Mouse (Mus musculus) intestine, postnatal 0 days (tissue): ENCODE data around the gene Olfr1034. TPM values are rescaled to one million over a fixed set of nuclear protein-coding genes. Genes with fewer than 3 reads are reported as not detected.
A peak's percentile ranks its signal among the peaks of the same experiment; 100 is the strongest.
"Not testable (repeated sequence)": the region's sequence is repeated elsewhere in the genome, so short reads cannot be mapped to it uniquely, and the experiment has no call there.

Experiments
- ATAC-seq: fragments of 200-750 bp; cut with Nextera tagmentation; 2 replicates; pipeline ENCODE4 v1.8.0; 2017; ENCODE audit warnings: mild to moderate bottlenecking, moderate TSS enrichment, moderate library complexity
- H3K27ac ChIP-seq: fragments of 300-500 bp; sonication (generic); 2 replicates; pipeline ENCODE4 v1.5.1; 2014; ENCODE audit warnings: mild to moderate bottlenecking, low read depth, low read length, moderate library complexity
- H3K27me3 ChIP-seq: fragments of 300-500 bp; sonication (generic); replicated peaks from 2 replicates; pipeline ENCODE4 v1.6.1; 2014; ENCODE audit warnings: low read length, mixed read lengths; ENCODE audit not compliant: control insufficient read depth, insufficient read depth
- H3K36me3 ChIP-seq: fragments of 300-500 bp; sonication (generic); 2 replicates; pipeline ENCODE4 v1.6.1; 2014; ENCODE audit warnings: mild to moderate bottlenecking, moderate library complexity; ENCODE audit not compliant: control insufficient read depth, insufficient read depth
- H3K4me1 ChIP-seq: fragments of 300-500 bp; sonication (generic); replicated peaks from 2 replicates; pipeline ENCODE4 v1.6.1; 2014; ENCODE audit warnings: antibody characterized with exemption, low read length, mixed read lengths; ENCODE audit not compliant: control insufficient read depth, insufficient read depth
- H3K4me2 ChIP-seq: fragments of 300-500 bp; sonication (generic); replicated peaks from 2 replicates; pipeline ENCODE4 v1.6.1; 2014; ENCODE audit warnings: low read depth, mild to moderate bottlenecking, moderate library complexity
- H3K4me3 ChIP-seq: fragments of 300-500 bp; sonication (generic); 2 replicates; pipeline ENCODE4 v1.5.1; 2014; ENCODE audit warnings: low read depth, low read length
- H3K9ac ChIP-seq: fragments of 300-500 bp; sonication (generic); 2 replicates; pipeline ENCODE4 v1.6.1; 2014; ENCODE audit warnings: mild to moderate bottlenecking, low read depth, low read length
- H3K9me3 ChIP-seq: fragments of 300-500 bp; sonication (generic); 2 replicates; pipeline ENCODE4 v1.6.1; 2016; ENCODE audit warnings: mixed run types; ENCODE audit not compliant: control insufficient read depth
- CTCF ChIP-seq: sonication (generic); IDR thresholded peaks from 2 replicates; pipeline ENCODE4 v1.5.1; 2016; ENCODE audit warnings: low read depth, mild to moderate bottlenecking, control low read depth, antibody characterized with exemption, moderate library complexity
- WGBS: fragments of 180-500 bp; shearing (Covaris S2); extraction: QIAGEN DNeasy Blood & Tissue Kit; methylation state at CpG from one replicate; pipeline ENCODE4 v1.1.7; 2014; 5-methylcytosine and 5-hydroxymethylcytosine counted together
- polyA plus RNA-seq: library from polyadenylated mRNA; unstranded; fragments of >200 nt; fragmentation: Nextera tagmentation; extraction: Ambion mirVana; gene quantifications from 2 replicates; pipeline ENCODE4 v1.2.1, GENCODE M21; 2015

The Olfr1034 gene
- polyA plus RNA-seq, result 0.03 TPM in 1 of 2 replicates, not detected in the other

DNA sequence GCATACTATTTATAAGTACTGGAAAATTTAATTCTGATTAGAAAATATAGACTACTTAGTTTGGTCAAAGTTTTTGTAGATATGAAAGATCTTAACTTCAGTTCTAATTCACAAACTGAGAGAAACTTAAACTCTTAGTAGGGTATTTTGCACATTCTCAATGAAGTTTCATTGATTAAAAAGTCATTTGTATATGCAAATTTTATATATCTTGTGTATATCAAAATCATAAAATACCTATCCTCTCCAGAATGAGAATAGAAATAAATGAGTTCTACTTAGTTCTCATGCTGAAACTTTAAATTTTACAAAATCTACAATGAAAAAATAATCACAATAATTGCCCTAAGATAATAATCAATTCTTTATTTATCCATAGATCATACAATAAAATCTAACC is at the start of gene Olfr1034:
Gene Olfr1034 (plus strand): TSS at position 301 of the 400 bp plus-strand sequence.
- H3K4me2 ChIP-seq, result no peak within 1 kb of the TSS

DNA sequence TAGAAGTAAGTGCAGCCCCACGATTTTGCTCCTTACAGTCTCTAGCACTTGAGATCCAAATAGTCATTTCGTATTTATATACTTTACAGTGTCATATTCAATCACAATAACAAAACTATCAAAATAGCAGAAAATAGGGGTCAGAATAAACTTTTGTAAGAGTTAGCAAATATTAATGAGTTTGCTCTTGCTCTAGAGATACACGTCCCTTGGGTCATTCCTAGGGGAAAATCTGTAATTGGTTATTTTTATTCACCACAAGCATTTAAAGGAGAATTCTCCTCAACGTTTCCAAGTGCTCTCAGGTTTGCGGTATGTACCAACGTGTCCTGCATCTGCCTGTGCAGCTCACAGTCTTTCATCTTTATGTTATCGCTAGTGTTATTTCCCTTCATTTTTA is 40.4 kb upstream of the Olfr1034 start, which contains the start of gene Olfr1032:
Gene Olfr1032 (plus strand): TSS at position 301 of the 400 bp plus-strand sequence.
- no peaks in the 10 kb centered on the region for H3K36me3 ChIP-seq
- H3K9me3 ChIP-seq, result no peaks in the 10 kb centered on the region
- no peaks in the 10 kb centered on the region for H3K27me3 ChIP-seq
- TF ChIP-seq CTCF, result no peak
- no peak within 1 kb of the TSS for H3K4me3 ChIP-seq
- WGBS, result 81% methylated on average over 7 of the region's 7 CpGs
- ATAC-seq, result no peak
- no peak within 1 kb of the TSS for H3K27ac ChIP-seq
- H3K9ac ChIP-seq, result no peak within 1 kb of the TSS
- H3K4me2 ChIP-seq, result no peak within 1 kb of the TSS
- H3K4me1 ChIP-seq, result no peaks in the 10 kb centered on the region

More for the DNA sequence above, at the start of gene Olfr1034:
- TF ChIP-seq CTCF, result no peak
- Histone ChIP-seq H3K27me3 (no peaks in the 10 kb centered on the region), H3K4me1 (no peaks in the 10 kb centered on the region), H3K9ac (no peak within 1 kb of the TSS), H3K27ac (no peak within 1 kb of the TSS), H3K9me3 (no peaks in the 10 kb centered on the region), H3K36me3 (no peaks in the 10 kb centered on the region), H3K4me3 (no peak within 1 kb of the TSS)
- ATAC-seq, result no peak

DNA sequence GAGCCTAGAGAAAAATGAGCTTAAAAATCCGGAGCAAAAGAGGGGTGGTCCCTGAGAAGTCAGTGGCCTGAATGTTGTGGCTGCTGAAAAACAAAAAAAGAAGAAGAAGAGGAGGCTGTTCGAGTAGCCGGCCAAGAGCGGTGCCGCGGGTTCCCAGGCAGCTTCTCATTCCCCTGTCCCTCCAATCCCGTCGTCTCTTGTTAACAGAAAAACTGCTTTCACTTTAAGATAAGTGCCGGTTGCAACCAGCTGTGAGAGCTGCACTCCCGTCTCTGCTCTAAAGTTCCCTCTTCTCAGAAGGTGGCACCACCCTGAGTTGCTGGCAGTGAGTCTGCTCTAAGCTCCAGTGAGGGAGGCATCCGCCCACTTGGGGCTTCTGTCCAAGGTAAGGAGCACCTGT is 25.3 kb upstream of the Olfr1034 start, which contains the start of gene Olfr1033:
Gene Olfr1033 (plus strand): TSS at position 228 of the 400 bp plus-strand sequence.
- H3K9ac ChIP-seq, H3K9me3 ChIP-seq, H3K4me1 ChIP-seq, H3K36me3 ChIP-seq, H3K27ac ChIP-seq, ATAC-seq, H3K27me3 ChIP-seq: not testable (repeated sequence)
- Histone ChIP-seq H3K4me3 (peak within 1 kb of the TSS; percentile 31), H3K4me2 (peak within 1 kb of the TSS; percentile 55)
- WGBS, result under 1% methylated on average over 10 of the region's 11 CpGs

DNA sequence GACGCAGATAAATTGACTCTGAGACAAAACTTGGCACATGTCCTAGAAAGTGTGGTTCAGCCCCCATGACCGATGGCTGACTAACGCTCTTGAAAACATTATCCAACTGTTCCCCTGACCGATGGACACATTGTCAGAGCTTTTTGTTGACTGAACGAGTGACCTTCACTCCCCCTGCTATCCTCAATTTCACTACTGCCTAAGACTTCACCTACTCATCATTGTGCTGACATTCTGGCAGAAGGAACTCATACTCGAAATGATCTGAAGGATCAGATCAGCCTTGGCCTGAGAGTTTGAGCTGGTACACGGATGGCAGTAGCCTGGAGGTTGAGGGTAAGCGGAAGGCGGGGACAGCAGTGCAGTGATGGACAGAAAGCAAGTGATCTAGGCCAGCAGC is 24.1 kb upstream of the Olfr1034 start:
- not testable (repeated sequence) for H3K4me1 ChIP-seq, H3K27ac ChIP-seq, H3K27me3 ChIP-seq, ATAC-seq, H3K36me3 ChIP-seq, H3K9me3 ChIP-seq, H3K4me3 ChIP-seq, H3K4me2 ChIP-seq, H3K9ac ChIP-seq
- WGBS, result 48% methylated on average over 3 of the region's 9 CpGs

DNA sequence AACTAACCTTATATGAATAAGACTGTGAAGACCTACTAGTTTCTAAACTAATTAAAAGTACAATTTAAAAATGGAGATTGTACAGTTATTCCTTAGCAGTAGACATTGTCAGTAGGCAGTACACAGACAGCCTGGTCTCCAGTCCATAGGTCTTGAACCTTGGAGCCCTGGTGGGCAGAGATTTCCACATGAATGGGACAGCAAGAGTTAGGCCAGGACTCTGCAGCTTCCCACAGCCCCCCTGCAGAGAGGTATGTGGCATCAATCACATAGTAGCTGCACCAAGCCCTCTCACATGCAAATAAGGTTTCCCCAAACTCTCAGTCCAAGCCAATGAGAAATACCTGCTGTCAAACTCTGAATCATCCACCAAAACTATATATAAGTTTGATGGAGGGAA is 5.1 kb downstream of the Olfr1034 start:
- not testable (repeated sequence) for ATAC-seq, H3K27me3 ChIP-seq, H3K36me3 ChIP-seq, H3K4me3 ChIP-seq, H3K4me2 ChIP-seq, H3K9ac ChIP-seq, H3K4me1 ChIP-seq, H3K27ac ChIP-seq, H3K9me3 ChIP-seq

DNA sequence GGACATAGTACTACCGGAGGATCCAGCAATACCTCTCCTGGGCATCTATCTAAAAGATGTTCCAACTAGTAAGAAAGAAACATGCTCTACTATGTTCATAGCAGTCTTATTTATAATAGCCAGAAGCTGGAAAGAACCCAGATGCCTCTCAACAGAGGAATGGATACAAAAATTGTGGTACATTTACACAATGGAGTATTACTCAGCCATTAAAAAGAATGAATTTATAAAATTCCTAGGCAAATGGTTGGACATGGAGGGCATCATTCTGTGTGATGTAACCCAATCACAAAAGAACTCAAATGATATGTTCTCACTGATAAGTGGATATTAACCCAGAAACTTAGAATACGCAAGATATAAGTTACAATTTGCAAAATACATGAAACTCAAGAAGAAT is 18.1 kb downstream of the Olfr1034 start:
- not testable (repeated sequence) for H3K27me3 ChIP-seq, H3K4me3 ChIP-seq, H3K27ac ChIP-seq, H3K36me3 ChIP-seq, H3K9ac ChIP-seq, ATAC-seq, H3K9me3 ChIP-seq, H3K4me2 ChIP-seq, H3K4me1 ChIP-seq
- 98% methylated on average over 2 of the region's 2 CpGs for WGBS

DNA sequence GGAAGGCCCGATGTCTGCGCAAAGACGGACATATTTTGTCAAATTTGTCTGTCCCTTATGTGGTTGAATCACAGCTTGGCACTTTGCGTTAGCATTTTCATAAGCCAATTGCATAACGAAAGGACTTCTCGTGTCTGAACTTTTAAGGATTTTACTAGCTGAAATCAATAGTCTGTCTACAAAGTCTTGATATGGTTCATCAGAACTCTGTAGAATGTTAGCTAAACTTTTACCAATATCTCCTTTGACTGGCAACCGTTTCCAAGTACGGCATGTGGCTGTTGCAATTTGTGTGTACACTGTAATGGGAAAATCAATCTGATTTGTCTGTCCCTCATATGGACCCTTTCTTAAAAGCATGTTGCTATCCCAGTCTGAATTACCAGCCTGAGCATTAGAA is 24.5 kb downstream of the Olfr1034 start:
- Histone ChIP-seq H3K4me2 (no peak overlapping the region), H3K27me3 (no peaks in the 10 kb centered on the region), H3K27ac (no peak overlapping the region), H3K9me3 (no peaks in the 10 kb centered on the region), H3K4me3 (no peak overlapping the region), H3K36me3 (no peaks in the 10 kb centered on the region), H3K9ac (no peak overlapping the region), H3K4me1 (no peaks in the 10 kb centered on the region)
- no peak for TF ChIP-seq CTCF
- ATAC-seq, result no peak
- 71% methylated on average over 8 of the region's 8 CpGs for WGBS

DNA sequence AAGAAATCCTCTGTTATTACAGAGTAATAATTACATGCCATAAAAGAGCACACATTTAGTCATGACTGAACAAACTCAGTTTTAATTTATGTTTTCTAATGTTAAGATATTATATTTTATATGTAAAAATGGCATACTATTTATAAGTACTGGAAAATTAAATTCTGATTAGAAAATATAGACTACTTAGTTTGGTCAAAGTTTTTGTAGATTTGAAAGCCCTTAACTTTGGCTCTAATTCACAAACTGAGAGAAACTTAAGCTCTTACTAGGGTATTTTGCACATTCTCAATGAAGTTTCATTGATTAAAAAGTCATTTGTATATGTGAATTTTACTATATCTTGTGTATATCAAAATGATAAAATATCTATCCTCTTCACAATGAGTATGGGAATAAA is 28.0 kb downstream of the Olfr1034 start, which contains the start of gene Olfr1036:
Gene Olfr1036 (plus strand): TSS at position 301 of the 400 bp plus-strand sequence.
- not testable (repeated sequence) for H3K9me3 ChIP-seq, H3K27ac ChIP-seq, H3K36me3 ChIP-seq, H3K4me2 ChIP-seq, H3K4me1 ChIP-seq, H3K27me3 ChIP-seq, ATAC-seq, H3K4me3 ChIP-seq, H3K9ac ChIP-seq

DNA sequence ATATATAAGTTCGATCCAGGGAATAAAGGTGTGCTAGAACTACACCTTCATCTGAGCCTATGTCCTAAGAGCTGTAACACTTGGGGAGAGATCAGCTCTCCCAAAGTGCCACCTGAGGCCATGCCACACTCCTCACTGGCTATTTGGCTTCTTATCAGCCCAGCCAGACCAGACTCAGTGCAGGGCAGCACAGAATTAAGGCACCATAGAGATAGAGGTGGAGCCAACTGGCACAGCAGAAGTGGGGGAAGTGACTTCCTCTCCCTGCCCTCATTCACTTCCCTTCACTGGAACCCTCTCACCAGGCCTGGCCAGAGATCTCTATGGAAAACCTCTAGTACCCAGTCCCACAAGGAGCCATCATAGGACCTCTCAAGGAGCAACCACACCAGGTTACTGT is 34.8 kb downstream of the Olfr1034 start:
- H3K27me3 ChIP-seq, ATAC-seq, H3K9ac ChIP-seq, H3K36me3 ChIP-seq, H3K4me1 ChIP-seq, H3K4me2 ChIP-seq, H3K27ac ChIP-seq, H3K4me3 ChIP-seq, H3K9me3 ChIP-seq: not testable (repeated sequence)
- 71% methylated on average over 1 of the region's 1 CpGs for WGBS
